Mouse (Mus musculus) gastrocnemius, postnatal 14 days (tissue): Measurements from ENCODE around the gene Nkain1. TPM values are rescaled to one million over a fixed set of nuclear protein-coding genes. Genes with fewer than 3 reads are reported as not detected.

ENCODE experiments used
- DNase-seq: peaks from one replicate; pipeline ENCODE4 v3.0.0; 2021; ENCODE audit warnings: mixed read lengths
- intact Hi-C: fragments of 180-260 bp; cut with DNase I; formaldehyde crosslinking; loops from one replicate; pipeline ENCODE4 v1.15.1; 2025; ENCODE audit warnings: low total_unique reads
- total RNA-seq, 2 experiments: library from RNA; stranded (reverse); gene quantifications; 2 replicates each; pipeline ENCODE4 v1.2.3; 2021

Gene Nkain1
- total RNA-seq, 2 experiments from 2014 or later, result 11.7 to 12.2 TPM

DNA sequence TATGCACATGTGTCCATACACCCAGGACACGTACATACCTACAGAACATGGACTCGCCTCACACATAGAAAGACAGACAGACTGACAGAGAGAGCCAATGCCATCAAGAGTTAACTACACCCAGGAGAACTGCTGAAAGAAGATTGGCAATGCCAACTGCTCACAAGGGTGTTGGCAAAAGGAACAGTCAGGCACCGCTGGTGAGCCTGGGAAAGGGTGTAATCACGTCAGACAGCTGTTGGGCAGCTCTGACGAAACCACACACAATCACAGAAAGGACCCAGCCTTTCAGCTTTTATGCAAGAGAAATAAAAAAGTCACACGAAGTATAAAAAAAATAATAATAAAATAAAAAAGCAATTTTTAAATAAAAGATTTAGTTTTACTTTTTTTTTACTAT, 57.5 kb downstream of the Nkain1 start:
- no peak for DNase-seq
- intact Hi-C loops, result no loop called here

Other genes starting within 250 kb of the Nkain1 start
- 10 to 100 TPM; 41.5 to 44.0 TPM for gene Zcchc17, start 214.2 kb downstream of the Nkain1 start, total RNA-seq
- 10 to 100 TPM; 15.7 to 20.7 TPM for gene Snrnp40, start 214.0 kb downstream of the Nkain1 start, total RNA-seq
- 10 to 100 TPM; 31.5 to 34.3 TPM for gene Pum1, start 89.1 kb upstream of the Nkain1 start, total RNA-seq
- 10 to 100 TPM; 23.3 to 25.2 TPM for gene Sdc3, start 218.4 kb upstream of the Nkain1 start, total RNA-seq